Mouse (Mus musculus): ENCODE data around the gene Lef1. TPM values are rescaled to one million over a fixed set of nuclear protein-coding genes. Genes with fewer than 3 reads are reported as not detected.

The Lef1 gene
- total and polyA plus RNA-seq, 2 experiments from 2014 or later = 5.6 to 7.2 TPM

DNA sequence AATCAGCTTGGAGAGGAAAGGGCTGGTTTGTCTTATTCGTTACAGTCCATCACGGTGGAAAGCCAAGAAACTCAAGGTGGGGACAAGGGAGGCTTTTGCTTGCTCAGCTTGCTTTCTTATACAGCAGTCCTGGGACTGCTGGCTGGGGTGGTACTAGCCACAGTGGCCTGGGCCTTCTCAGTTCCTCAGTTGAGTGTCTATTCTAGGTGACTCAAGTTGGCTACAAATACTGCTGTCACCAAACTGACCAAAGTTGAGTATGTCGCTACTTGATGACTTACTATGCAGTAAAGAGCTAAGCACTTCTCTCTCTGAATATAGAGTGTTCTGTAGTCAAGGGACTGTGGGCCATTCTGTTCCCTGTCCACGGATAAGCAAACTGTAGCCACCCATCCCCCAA lies 62.0 kb downstream of the Lef1 start:
- Histone ChIP-seq H3K27me3 (ENCODE audit: insufficient read depth, low read length) (no peaks in the 10 kb centered on the region), H3K4me1 (ENCODE audit: insufficient read depth, low read length) (no peaks in the 10 kb centered on the region), H3K4me3 (ENCODE audit: low read length) (no peak overlapping the region), H3K27ac (no peak overlapping the region), H3K9me3 (ENCODE audit: low read length) (no peaks in the 10 kb centered on the region), H3K36me3 (ENCODE audit: insufficient read depth, low read length) (no peaks in the 10 kb centered on the region), H3K9ac (replicated peaks; ENCODE audit: low read length) (no peak overlapping the region), H3K4me2 (ENCODE audit: low read depth, low read length) (no peak overlapping the region)
- WGBS = 86% methylated on average over 4 of the region's 4 CpGs
- no peak for ATAC-seq
- no peak for TF ChIP-seq CTCF (IDR thresholded peaks at IDR 0.05; ENCODE audit: low read depth)
- DNase-seq (ENCODE audit: low spot score) = no peak

DNA sequence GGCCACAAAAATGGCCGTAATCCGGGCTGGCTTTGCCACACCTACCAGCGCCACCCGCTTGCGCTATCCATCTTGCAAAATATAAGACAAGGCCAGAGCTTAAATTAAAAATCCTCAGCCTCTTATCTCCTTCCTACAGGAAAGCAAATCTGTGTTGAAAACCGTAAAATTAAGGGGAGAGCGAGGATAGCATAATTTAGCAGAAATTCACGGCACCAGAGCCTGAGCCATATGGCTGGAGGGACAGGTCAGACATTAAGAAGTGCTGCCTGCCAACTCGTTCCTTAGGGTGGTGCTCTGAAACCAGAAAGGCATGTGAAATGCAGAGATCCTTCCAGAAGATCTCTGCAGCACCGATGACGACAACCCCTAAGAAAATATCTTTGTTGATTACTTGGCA lies 70.7 kb downstream of the Lef1 start:
- Histone ChIP-seq H3K9me3 (ENCODE audit: low read length) (no peaks in the 10 kb centered on the region), H3K4me1 (ENCODE audit: insufficient read depth, low read length) (no peaks in the 10 kb centered on the region), H3K36me3 (ENCODE audit: insufficient read depth, low read length) (no peaks in the 10 kb centered on the region), H3K4me3 (ENCODE audit: low read length) (no peak overlapping the region), H3K27me3 (ENCODE audit: insufficient read depth, low read length) (no peaks in the 10 kb centered on the region), H3K4me2 (ENCODE audit: low read depth, low read length) (no peak overlapping the region), H3K27ac (no peak overlapping the region), H3K9ac (replicated peaks; ENCODE audit: low read length) (no peak overlapping the region)
- no peak for ATAC-seq
- no peak for TF ChIP-seq CTCF (IDR thresholded peaks at IDR 0.05; ENCODE audit: low read depth)
- DNase-seq (ENCODE audit: low spot score) = peak; percentile 26
- WGBS = 65% methylated on average over 11 of the region's 11 CpGs

DNA sequence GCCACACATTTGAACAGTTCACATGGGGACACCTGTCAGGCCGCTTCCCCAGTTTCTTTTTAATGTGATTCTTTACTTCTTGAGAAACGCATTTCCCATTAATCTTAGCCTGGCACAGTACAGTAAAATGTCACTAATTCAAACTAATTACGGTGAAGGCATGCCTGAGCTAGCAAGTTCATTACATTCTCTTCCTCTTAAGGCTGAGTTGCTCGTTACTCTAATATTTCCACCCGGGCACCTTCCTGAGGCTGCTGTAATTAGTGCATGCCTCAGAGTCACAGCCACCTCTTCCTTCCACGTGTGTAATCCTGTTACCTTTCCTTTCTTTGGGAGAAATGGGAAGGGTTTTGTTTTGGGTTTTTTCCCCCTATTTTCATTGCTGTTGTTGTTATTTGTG lies 71.9 kb downstream of the Lef1 start:
- TF ChIP-seq CTCF (IDR thresholded peaks at IDR 0.05; ENCODE audit: low read depth) = no peak
- Histone ChIP-seq H3K4me1 (ENCODE audit: insufficient read depth, low read length) (no peaks in the 10 kb centered on the region), H3K27ac (no peak overlapping the region), H3K27me3 (ENCODE audit: insufficient read depth, low read length) (no peaks in the 10 kb centered on the region), H3K36me3 (ENCODE audit: insufficient read depth, low read length) (no peaks in the 10 kb centered on the region), H3K4me2 (ENCODE audit: low read depth, low read length) (no peak overlapping the region), H3K4me3 (ENCODE audit: low read length) (no peak overlapping the region), H3K9me3 (ENCODE audit: low read length) (no peaks in the 10 kb centered on the region), H3K9ac (replicated peaks; ENCODE audit: low read length) (no peak overlapping the region)
- 45% methylated on average over 6 of the region's 6 CpGs for WGBS
- ATAC-seq (no peak), DNase-seq (ENCODE audit: low spot score) (peak; percentile 32)

DNA sequence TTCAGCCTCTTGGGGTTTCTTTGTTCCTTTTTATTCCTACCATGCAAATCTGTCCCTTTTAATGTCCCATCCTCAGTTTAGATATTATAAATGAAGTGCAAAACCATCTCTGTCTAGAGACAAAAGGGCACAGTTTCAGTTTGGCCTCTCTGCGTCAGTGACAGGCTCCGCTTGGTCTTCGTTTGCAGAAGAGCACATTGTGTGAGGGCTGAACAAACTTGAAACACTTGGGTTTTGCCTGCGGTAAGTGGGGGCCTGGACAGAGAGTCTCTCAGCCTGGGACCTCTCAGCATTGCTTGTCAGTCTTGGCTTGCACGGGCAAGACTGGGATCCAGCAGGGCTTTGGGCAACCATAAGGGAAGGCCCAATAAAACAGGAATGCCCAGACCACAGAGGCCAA lies 75.9 kb downstream of the Lef1 start:
- H3K27ac ChIP-seq = no peak overlapping the region
- 69% methylated on average over 5 of the region's 5 CpGs for WGBS
- no peaks in the 10 kb centered on the region for H3K4me1 ChIP-seq (ENCODE audit: insufficient read depth, low read length)
- no peaks in the 10 kb centered on the region for H3K36me3 ChIP-seq (ENCODE audit: insufficient read depth, low read length)
- TF ChIP-seq CTCF (IDR thresholded peaks at IDR 0.05; ENCODE audit: low read depth) = no peak
- no peak overlapping the region for H3K4me2 ChIP-seq (ENCODE audit: low read depth, low read length)
- no peaks in the 10 kb centered on the region for H3K9me3 ChIP-seq (ENCODE audit: low read length)
- H3K27me3 ChIP-seq (ENCODE audit: insufficient read depth, low read length) = no peaks in the 10 kb centered on the region
- ATAC-seq (no peak), DNase-seq (ENCODE audit: low spot score) (no peak)
- H3K4me3 ChIP-seq (ENCODE audit: low read length) = no peak overlapping the region
- H3K9ac ChIP-seq (replicated peaks; ENCODE audit: low read length) = no peak overlapping the region

DNA sequence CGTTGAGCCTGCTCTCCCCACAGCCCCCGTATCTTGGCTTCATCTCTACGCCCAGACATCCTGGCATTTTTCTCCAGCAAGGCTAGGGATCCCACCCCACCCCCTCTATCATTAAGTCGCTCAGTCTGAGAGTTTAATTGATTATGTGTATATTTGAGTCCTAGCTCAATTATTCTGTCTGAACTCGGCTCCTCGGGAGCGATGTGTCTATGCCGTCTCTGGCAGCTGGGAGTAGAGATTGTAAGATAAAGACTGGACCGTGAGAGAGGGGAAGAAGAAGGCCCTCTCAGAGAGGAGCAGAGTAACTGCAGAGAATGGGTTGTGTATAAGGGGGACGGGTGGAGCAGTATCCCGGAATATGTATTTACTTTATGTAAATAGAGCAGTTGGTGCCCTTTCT lies 80.0 kb downstream of the Lef1 start:
- H3K27me3 ChIP-seq (ENCODE audit: insufficient read depth, low read length) = no peaks in the 10 kb centered on the region
- H3K4me1 ChIP-seq (ENCODE audit: insufficient read depth, low read length) = no peaks in the 10 kb centered on the region
- H3K9me3 ChIP-seq (ENCODE audit: low read length) = no peaks in the 10 kb centered on the region
- TF ChIP-seq CTCF (IDR thresholded peaks at IDR 0.05; ENCODE audit: low read depth) = no peak
- H3K36me3 ChIP-seq (ENCODE audit: insufficient read depth, low read length) = no peaks in the 10 kb centered on the region
- DNase-seq (ENCODE audit: low spot score) (no peak), ATAC-seq (no peak)
- no peak overlapping the region for H3K4me3 ChIP-seq (ENCODE audit: low read length)
- no peak overlapping the region for H3K27ac ChIP-seq
- 65% methylated on average over 11 of the region's 11 CpGs for WGBS
- no peak overlapping the region for H3K4me2 ChIP-seq (ENCODE audit: low read depth, low read length)
- no peak overlapping the region for H3K9ac ChIP-seq (replicated peaks; ENCODE audit: low read length)

DNA sequence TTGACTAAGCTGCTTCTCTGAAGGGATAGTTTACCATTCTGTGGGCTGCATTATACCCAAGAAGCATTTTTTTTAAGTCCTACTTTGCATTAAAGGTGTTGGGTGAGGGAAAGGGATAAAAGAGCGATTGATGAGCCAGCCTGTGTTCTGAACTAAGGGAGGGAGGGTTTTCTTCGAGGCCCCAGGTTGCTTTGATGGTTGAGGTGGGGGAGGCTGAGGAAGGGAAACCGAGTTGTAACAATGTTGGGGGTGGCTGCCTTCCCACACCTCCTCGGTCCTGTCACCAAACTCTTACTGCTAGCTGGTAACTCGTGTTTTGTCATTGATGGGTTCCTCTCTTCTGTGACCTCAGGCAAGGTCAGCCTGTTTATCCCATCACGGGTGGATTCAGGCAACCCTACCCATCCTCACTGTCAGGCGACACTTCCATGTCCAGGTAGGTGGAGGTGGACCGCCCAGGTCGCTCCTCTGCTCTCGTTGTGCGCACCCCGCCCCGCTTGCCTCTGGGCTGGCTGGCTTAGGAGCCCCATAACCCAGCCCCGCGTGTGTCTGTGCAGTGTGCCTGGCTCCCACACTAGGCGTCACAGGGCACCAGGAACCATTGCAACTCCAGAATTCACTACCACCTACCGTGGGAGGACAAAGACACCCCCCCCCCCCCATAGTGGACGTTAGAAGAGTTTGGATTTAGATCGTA lies 80.5 kb downstream of the Lef1 start:
- H3K4me3 ChIP-seq (ENCODE audit: low read length) = no peak overlapping the region
- WGBS = 85% methylated on average over 19 of the region's 19 CpGs
- TF ChIP-seq CTCF (IDR thresholded peaks at IDR 0.05; ENCODE audit: low read depth) = no peak
- H3K36me3 ChIP-seq (ENCODE audit: insufficient read depth, low read length) = no peaks in the 10 kb centered on the region
- H3K9me3 ChIP-seq (ENCODE audit: low read length) = no peaks in the 10 kb centered on the region
- H3K27me3 ChIP-seq (ENCODE audit: insufficient read depth, low read length) = no peaks in the 10 kb centered on the region
- ATAC-seq (no peak), DNase-seq (ENCODE audit: low spot score) (no peak)
- no peak overlapping the region for H3K27ac ChIP-seq
- no peak overlapping the region for H3K4me2 ChIP-seq (ENCODE audit: low read depth, low read length)
- H3K9ac ChIP-seq (replicated peaks; ENCODE audit: low read length) = no peak overlapping the region
- H3K4me1 ChIP-seq (ENCODE audit: insufficient read depth, low read length) = no peaks in the 10 kb centered on the region

DNA sequence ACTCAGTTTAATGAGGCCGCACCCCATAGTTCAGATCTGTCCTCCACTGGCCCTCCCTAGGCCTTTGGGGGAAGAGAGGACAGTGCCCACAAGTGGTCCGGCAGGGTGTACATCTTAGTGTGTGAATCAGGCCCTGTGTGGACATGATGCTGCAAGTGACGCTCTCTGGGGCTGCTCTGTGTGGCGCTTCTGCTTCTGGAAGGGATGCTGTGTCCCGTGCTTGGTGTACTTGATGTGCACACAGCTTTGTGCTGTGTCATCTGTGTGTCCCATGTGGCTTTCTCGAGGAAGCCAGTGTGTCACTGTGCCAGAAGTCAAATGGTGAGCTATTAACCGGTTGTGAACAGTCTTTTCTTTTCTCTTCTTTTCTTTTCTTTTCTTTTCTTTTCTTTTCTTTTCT lies 81.2 kb downstream of the Lef1 start:
- Histone ChIP-seq H3K27ac (no peak overlapping the region), H3K4me3 (ENCODE audit: low read length) (no peak overlapping the region), H3K27me3 (ENCODE audit: insufficient read depth, low read length) (no peaks in the 10 kb centered on the region), H3K4me1 (ENCODE audit: insufficient read depth, low read length) (no peaks in the 10 kb centered on the region), H3K9me3 (ENCODE audit: low read length) (no peaks in the 10 kb centered on the region), H3K36me3 (ENCODE audit: insufficient read depth, low read length) (no peaks in the 10 kb centered on the region), H3K4me2 (ENCODE audit: low read depth, low read length) (no peak overlapping the region), H3K9ac (replicated peaks; ENCODE audit: low read length) (no peak overlapping the region)
- TF ChIP-seq CTCF (IDR thresholded peaks at IDR 0.05; ENCODE audit: low read depth) = no peak
- 0 out of 2 replicates have a peak, but pooled peaks have one; percentile 32 for ATAC-seq
- DNase-seq (ENCODE audit: low spot score) = no peak
- WGBS = 70% methylated on average over 7 of the region's 7 CpGs
